Mouse (Mus musculus) heart, embryonic 10.5 days (tissue): ENCODE measurements around the gene Egfl6. TPM values are rescaled to one million over a fixed set of nuclear protein-coding genes. Genes with fewer than 3 reads are reported as not detected.
"Not testable (repeated sequence)": the region's sequence is repeated elsewhere in the genome, so short reads cannot be mapped to it uniquely, and the experiment has no call there.

Experiments
- DNase-seq: peaks from one replicate; pipeline ENCODE4 v3.0.0-alpha.2; 2017; ENCODE audit warnings: low spot score
- H3K27ac ChIP-seq: fragments of 300-500 bp; sonication (generic); 2 replicates; pipeline ENCODE4 v1.5.1; 2016; ENCODE audit warnings: mild to moderate bottlenecking
- H3K27me3 ChIP-seq: fragments of 300-500 bp; sonication (generic); 2 replicates; pipeline ENCODE4 v1.6.1; 2016; ENCODE audit warnings: mild to moderate bottlenecking; ENCODE audit not compliant: poor library complexity, insufficient read depth, severe bottlenecking
- H3K36me3 ChIP-seq: fragments of 300-500 bp; sonication (generic); 2 replicates; pipeline ENCODE4 v1.6.1; 2016; ENCODE audit warnings: mild to moderate bottlenecking, moderate library complexity
- H3K4me1 ChIP-seq: fragments of 300-500 bp; sonication (generic); 2 replicates; pipeline ENCODE4 v1.6.1; 2016; ENCODE audit warnings: mild to moderate bottlenecking
- H3K4me3 ChIP-seq: fragments of 300-500 bp; sonication (generic); 2 replicates; pipeline ENCODE4 v1.5.1; 2016; ENCODE audit warnings: mild to moderate bottlenecking, moderate library complexity
- H3K9me3 ChIP-seq: fragments of 300-500 bp; sonication (generic); 2 replicates; pipeline ENCODE4 v1.6.1; 2016; ENCODE audit warnings: mild to moderate bottlenecking, moderate library complexity
- WGBS: fragments of 180-500 bp; shearing (Covaris S2); methylation state at CpG from one replicate; pipeline ENCODE4 v1.1.7; 2016; 5-methylcytosine and 5-hydroxymethylcytosine counted together
- polyA plus RNA-seq: library from polyadenylated mRNA; unstranded; fragments of >200 nt; fragmentation: Nextera tagmentation; extraction: Ambion mirVana; gene quantifications from 2 replicates; pipeline ENCODE4 v1.2.1, GENCODE M21; 2016

Gene Egfl6
- polyA plus RNA-seq, 1 experiment from 2014 or later = 2.3 TPM

- Histone ChIP-seq H3K27me3 (no peaks in the 10 kb centered on the region; the same call in 1 of the 2 replicates), H3K4me1 (no peaks in the 10 kb centered on the region), H3K9me3 (no peaks in the 10 kb centered on the region), H3K4me3 (no peak overlapping the region), H3K27ac (no peak overlapping the region), H3K36me3 (no peaks in the 10 kb centered on the region)
- DNase-seq = no peak
- WGBS = 86% methylated on average over 3 of the region's 3 CpGs
Measured at GRCm38 (mm10) chrX:166559333-166559732, 26.2 kb downstream of the Egfl6 start.

GRCm38 (mm10) chrX:166552355-166552754 is 33.2 kb downstream of the Egfl6 start:
- 79% methylated on average over 7 of the region's 7 CpGs for WGBS
- Histone ChIP-seq H3K36me3 (no peaks in the 10 kb centered on the region), H3K27ac (no peak overlapping the region), H3K4me3 (no peak overlapping the region), H3K27me3 (no peaks in the 10 kb centered on the region; the same call in 1 of the 2 replicates), H3K9me3 (no peaks in the 10 kb centered on the region), H3K4me1 (no peaks in the 10 kb centered on the region)
- no peak for DNase-seq

GRCm38 (mm10) chrX:166546495-166546894 is 39.0 kb downstream of the Egfl6 start:
- Histone ChIP-seq H3K27ac (no peak overlapping the region), H3K27me3 (no peaks in the 10 kb centered on the region), H3K4me1 (no peaks in the 10 kb centered on the region), H3K36me3 (no peaks in the 10 kb centered on the region), H3K4me3 (no peak overlapping the region), H3K9me3 (no peaks in the 10 kb centered on the region)
- 64% methylated on average over 2 of the region's 2 CpGs for WGBS
- DNase-seq = no peak

GRCm38 (mm10) chrX:166535138-166535537 is 50.4 kb downstream of the Egfl6 start:
- H3K36me3 ChIP-seq = no peaks in the 10 kb centered on the region
- no peak overlapping the region for H3K4me3 ChIP-seq
- DNase-seq = no peak
- H3K9me3 ChIP-seq = no peaks in the 10 kb centered on the region
- no peaks in the 10 kb centered on the region for H3K27me3 ChIP-seq
- H3K27ac ChIP-seq = no peak overlapping the region
- WGBS = 42% methylated on average over 4 of the region's 4 CpGs
- H3K4me1 ChIP-seq = no peaks in the 10 kb centered on the region

GRCm38 (mm10) chrX:166533432-166533831 is 52.1 kb downstream of the Egfl6 start:
- 81% methylated on average over 4 of the region's 4 CpGs for WGBS
- Histone ChIP-seq H3K27ac (no peak overlapping the region), H3K4me3 (no peak overlapping the region), H3K9me3 (no peaks in the 10 kb centered on the region), H3K4me1 (no peaks in the 10 kb centered on the region), H3K36me3 (no peaks in the 10 kb centered on the region), H3K27me3 (0 out of 2 replicates have a peak, but pooled peaks cover 3% of the 10 kb centered on the region)
- DNase-seq = no peak

GRCm38 (mm10) chrX:166531671-166532070 is 53.8 kb downstream of the Egfl6 start:
- no peak for DNase-seq
- no peaks in the 10 kb centered on the region for H3K4me1 ChIP-seq
- WGBS = 53% methylated on average over 6 of the region's 6 CpGs
- 0 out of 2 replicates have a peak, but pooled peaks cover 5% of the 10 kb centered on the region for H3K27me3 ChIP-seq
- no peak overlapping the region for H3K27ac ChIP-seq
- H3K4me3 ChIP-seq = no peak overlapping the region
- H3K9me3 ChIP-seq = no peaks in the 10 kb centered on the region
- H3K36me3 ChIP-seq = no peaks in the 10 kb centered on the region

- Histone ChIP-seq H3K36me3 (no peaks in the 10 kb centered on the region), H3K4me3 (no peak overlapping the region), H3K4me1 (no peaks in the 10 kb centered on the region), H3K27ac (no peak overlapping the region), H3K27me3 (0 out of 2 replicates have a peak, but pooled peaks cover 5% of the 10 kb centered on the region), H3K9me3 (no peaks in the 10 kb centered on the region)
- WGBS = 81% methylated on average over 3 of the region's 3 CpGs
- no peak for DNase-seq
Measured at GRCm38 (mm10) chrX:166528126-166528525, 57.4 kb downstream of the Egfl6 start.

GRCm38 (mm10) chrX:166525637-166526315 is 59.7 kb downstream of the Egfl6 start:
- no peaks in the 10 kb centered on the region for H3K4me1 ChIP-seq
- 82% methylated on average over 2 of the region's 2 CpGs for WGBS
- H3K36me3 ChIP-seq = no peaks in the 10 kb centered on the region
- H3K4me3 ChIP-seq = no peak overlapping the region
- H3K27me3 ChIP-seq = 0 out of 2 replicates have a peak, but pooled peaks cover 5% of the 10 kb centered on the region
- no peak overlapping the region for H3K27ac ChIP-seq
- H3K9me3 ChIP-seq = no peaks in the 10 kb centered on the region
- no peak for DNase-seq

- Histone ChIP-seq H3K27me3 (no peaks in the 10 kb centered on the region), H3K4me3 (no peak overlapping the region), H3K9me3 (no peaks in the 10 kb centered on the region), H3K4me1 (no peaks in the 10 kb centered on the region), H3K36me3 (no peaks in the 10 kb centered on the region), H3K27ac (no peak overlapping the region)
- DNase-seq = no peak
- 76% methylated on average over 5 of the region's 5 CpGs for WGBS
Measured at GRCm38 (mm10) chrX:166520782-166521181, 64.7 kb downstream of the Egfl6 start.

GRCm38 (mm10) chrX:166518345-166518744 is 67.2 kb downstream of the Egfl6 start, which contains the start of gene Tceanc:
Gene Tceanc (minus strand): TSS chrX:166518567.
- Histone ChIP-seq H3K36me3 (no peaks in the 10 kb centered on the region), H3K4me3 (no peak within 1 kb of the TSS), H3K27me3 (no peaks in the 10 kb centered on the region), H3K4me1 (no peaks in the 10 kb centered on the region), H3K9me3 (no peaks in the 10 kb centered on the region), H3K27ac (no peak within 1 kb of the TSS)
- WGBS = 74% methylated on average over 16 of the region's 16 CpGs
- no peak for DNase-seq

- no peak for DNase-seq
- Histone ChIP-seq H3K4me3 (no peak overlapping the region), H3K4me1 (no peaks in the 10 kb centered on the region), H3K27ac (no peak overlapping the region), H3K36me3 (no peaks in the 10 kb centered on the region), H3K27me3 (no peaks in the 10 kb centered on the region), H3K9me3 (no peaks in the 10 kb centered on the region)
- 85% methylated on average over 1 of the region's 1 CpGs for WGBS
Measured at GRCm38 (mm10) chrX:166516631-166517030, 68.9 kb downstream of the Egfl6 start.

- Histone ChIP-seq H3K9me3 (no peaks in the 10 kb centered on the region), H3K27me3 (no peaks in the 10 kb centered on the region)
- 79% methylated on average over 3 of the region's 3 CpGs for WGBS
Measured at GRCm38 (mm10) chrX:166515923-166516322, 69.6 kb downstream of the Egfl6 start.

GRCm38 (mm10) chrX:166514035-166514434 is 71.5 kb downstream of the Egfl6 start:
- H3K36me3 ChIP-seq, H3K27me3 ChIP-seq, H3K27ac ChIP-seq, H3K4me1 ChIP-seq, H3K9me3 ChIP-seq, H3K4me3 ChIP-seq, DNase-seq: not testable (repeated sequence)
- WGBS = 33% methylated on average over 12 of the region's 12 CpGs

More at GRCm38 (mm10) chrX:166515923-166516322, 69.6 kb downstream of the Egfl6 start:
- H3K36me3 ChIP-seq = no peaks in the 10 kb centered on the region
- H3K4me1 ChIP-seq = no peaks in the 10 kb centered on the region
- no peak overlapping the region for H3K27ac ChIP-seq
- no peak overlapping the region for H3K4me3 ChIP-seq
- DNase-seq = no peak

GRCm38 (mm10) chrX:166512071-166512470 is 73.4 kb downstream of the Egfl6 start:
- H3K27me3 ChIP-seq = no peaks in the 10 kb centered on the region
- WGBS = 87% methylated on average over 4 of the region's 4 CpGs
- H3K4me1 ChIP-seq = no peaks in the 10 kb centered on the region
- no peaks in the 10 kb centered on the region for H3K9me3 ChIP-seq
- no peaks in the 10 kb centered on the region for H3K36me3 ChIP-seq
- no peak for DNase-seq
- H3K27ac ChIP-seq = no peak overlapping the region
- H3K4me3 ChIP-seq = no peak overlapping the region
